Mouse (Mus musculus): Measurements from ENCODE around the gene Fbxo22. TPM values are rescaled to one million over a fixed set of nuclear protein-coding genes. Genes with fewer than 3 reads are reported as not detected.

The Fbxo22 gene
- polyA plus RNA-seq (2015; fragmentation: Nextera tagmentation; extraction: Ambion mirVana): 29.8 and 30.0 TPM in 2 replicates

GRCm38 (mm10) chr9:55208790-55209481 is at the start of gene Fbxo22:
Gene Fbxo22 (plus strand): TSS chr9:55208925.
- DNase-seq (ENCODE audit: low spot score): peak; percentile 93
- WGBS: under 1% methylated on average over 59 of the region's 65 CpGs

DNA sequence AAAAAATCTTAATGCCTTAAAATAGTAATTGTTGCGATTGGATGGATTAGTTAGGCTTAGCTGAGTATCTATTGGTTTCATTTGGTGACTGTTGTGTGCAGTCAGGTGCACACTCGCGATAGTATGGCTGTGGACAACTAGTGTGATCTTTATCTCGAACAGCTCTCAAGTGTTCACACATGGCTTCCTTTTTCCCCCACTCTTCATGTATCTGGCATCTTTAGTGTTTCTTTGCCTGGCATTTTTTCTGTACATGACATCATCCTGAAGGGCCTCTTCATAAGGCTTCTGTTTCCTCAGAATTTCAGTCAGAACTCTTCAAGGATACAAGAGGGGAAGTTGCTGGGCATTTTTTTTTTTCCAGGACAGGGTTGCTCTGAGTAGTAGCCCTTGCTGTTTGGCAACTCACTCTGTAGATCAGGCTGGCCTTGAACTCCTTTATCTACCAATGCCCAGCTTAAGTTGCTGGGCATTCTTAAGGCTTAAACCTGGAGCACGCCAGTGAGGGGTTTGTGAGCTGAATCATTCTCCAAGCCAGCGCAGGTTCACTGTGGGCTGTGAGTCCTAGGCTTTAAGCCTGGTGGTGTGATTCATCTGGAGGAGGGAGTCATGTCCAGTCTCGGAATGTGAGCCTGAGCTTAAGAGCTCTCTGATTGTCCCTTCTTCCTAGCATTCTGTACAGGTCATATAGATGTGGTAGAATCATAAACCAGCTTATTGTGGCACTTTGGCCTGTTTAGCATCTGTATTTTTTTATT is 37.9 kb upstream of the Fbxo22 start:
- no peak overlapping the region for H3K4me3 ChIP-seq (ENCODE audit: low read depth, low read length)
- DNase-seq (ENCODE audit: low spot score): no peak
- TF ChIP-seq CTCF (IDR thresholded peaks at IDR 0.05; ENCODE audit: low read depth): no peak
- no peak for TF ChIP-seq EP300 (optimal IDR thresholded peaks at IDR 0.05)

More at GRCm38 (mm10) chr9:55208790-55209481, at the start of gene Fbxo22:
- Histone ChIP-seq H3K4me1 (replicated peaks; ENCODE audit: control insufficient read depth, insufficient read depth) (no peaks in the 10 kb centered on the region), H3K4me3 (ENCODE audit: low read depth, low read length) (peak within 1 kb of the TSS; percentile 83), H3K27me3 (ENCODE audit: control insufficient read depth, insufficient read depth, low read length) (no peaks in the 10 kb centered on the region), H3K9ac (ENCODE audit: low read length) (peak within 1 kb of the TSS; percentile 87), H3K4me2 (replicated peaks; ENCODE audit: low read depth) (peak within 1 kb of the TSS; percentile 82), H3K36me3 (ENCODE audit: control insufficient read depth, insufficient read depth, low read length) (no peaks in the 10 kb centered on the region; the same call in 1 of the 2 replicates), H3K27ac (replicated peaks) (peak within 1 kb of the TSS; percentile 90), H3K9me3 (ENCODE audit: control insufficient read depth, low read length) (no peaks in the 10 kb centered on the region)
- peak; percentile 99 for ATAC-seq (ENCODE audit: low FRiP score, low TSS enrichment)
- TF ChIP-seq CTCF (IDR thresholded peaks at IDR 0.05; ENCODE audit: low read depth) (peak; percentile 50), EP300 (optimal IDR thresholded peaks at IDR 0.05) (no peak)

DNA sequence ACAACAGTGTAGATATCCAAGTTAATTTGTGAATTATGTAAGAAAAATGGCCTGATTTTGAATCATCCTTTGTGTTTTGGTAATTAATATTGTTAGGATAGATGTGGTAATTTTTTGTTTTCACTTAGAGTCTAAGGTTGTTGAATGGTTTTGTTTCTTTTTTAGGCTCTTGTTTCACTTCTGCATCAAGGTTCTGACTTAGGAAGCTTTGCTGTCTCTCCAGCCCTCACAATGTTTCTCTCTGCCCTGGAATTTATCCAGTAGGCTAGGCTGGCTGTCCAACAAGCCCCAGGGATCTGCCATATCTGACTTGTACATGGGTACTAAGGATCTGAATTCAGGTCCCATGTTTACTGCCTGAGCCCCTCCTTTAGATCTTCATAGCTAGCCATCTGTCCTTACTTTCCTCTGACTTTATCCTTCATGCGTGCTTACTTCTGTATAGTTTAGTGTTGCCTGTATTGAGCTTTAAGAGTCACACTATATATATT is 36.5 kb upstream of the Fbxo22 start:
- Histone ChIP-seq H3K27ac (replicated peaks) (no peak overlapping the region), H3K9ac (ENCODE audit: low read length) (no peak overlapping the region), H3K4me3 (ENCODE audit: low read depth, low read length) (no peak overlapping the region), H3K4me2 (replicated peaks; ENCODE audit: low read depth) (no peak overlapping the region), H3K9me3 (ENCODE audit: control insufficient read depth, low read length) (no peaks in the 10 kb centered on the region), H3K27me3 (ENCODE audit: control insufficient read depth, insufficient read depth, low read length) (no peaks in the 10 kb centered on the region), H3K36me3 (ENCODE audit: control insufficient read depth, insufficient read depth, low read length) (no peaks in the 10 kb centered on the region), H3K4me1 (replicated peaks; ENCODE audit: control insufficient read depth, insufficient read depth) (no peaks in the 10 kb centered on the region)
- TF ChIP-seq EP300 (optimal IDR thresholded peaks at IDR 0.05) (no peak), CTCF (IDR thresholded peaks at IDR 0.05; ENCODE audit: low read depth) (no peak)
- no peak for ATAC-seq (ENCODE audit: low FRiP score, low TSS enrichment)
- DNase-seq (ENCODE audit: low spot score): no peak
- 83% methylated on average over 1 of the region's 1 CpGs for WGBS

More for the DNA sequence above, 37.9 kb upstream of the Fbxo22 start:
- WGBS: 77% methylated on average over 7 of the region's 7 CpGs
- no peak overlapping the region for H3K9ac ChIP-seq (ENCODE audit: low read length)
- no peak for ATAC-seq (ENCODE audit: low FRiP score, low TSS enrichment)
- H3K36me3 ChIP-seq (ENCODE audit: control insufficient read depth, insufficient read depth, low read length): no peaks in the 10 kb centered on the region
- H3K4me1 ChIP-seq (replicated peaks; ENCODE audit: control insufficient read depth, insufficient read depth): no peaks in the 10 kb centered on the region
- H3K27me3 ChIP-seq (ENCODE audit: control insufficient read depth, insufficient read depth, low read length): no peaks in the 10 kb centered on the region
- H3K27ac ChIP-seq (replicated peaks): no peak overlapping the region
- no peak overlapping the region for H3K4me2 ChIP-seq (replicated peaks; ENCODE audit: low read depth)
- no peaks in the 10 kb centered on the region for H3K9me3 ChIP-seq (ENCODE audit: control insufficient read depth, low read length)

DNA sequence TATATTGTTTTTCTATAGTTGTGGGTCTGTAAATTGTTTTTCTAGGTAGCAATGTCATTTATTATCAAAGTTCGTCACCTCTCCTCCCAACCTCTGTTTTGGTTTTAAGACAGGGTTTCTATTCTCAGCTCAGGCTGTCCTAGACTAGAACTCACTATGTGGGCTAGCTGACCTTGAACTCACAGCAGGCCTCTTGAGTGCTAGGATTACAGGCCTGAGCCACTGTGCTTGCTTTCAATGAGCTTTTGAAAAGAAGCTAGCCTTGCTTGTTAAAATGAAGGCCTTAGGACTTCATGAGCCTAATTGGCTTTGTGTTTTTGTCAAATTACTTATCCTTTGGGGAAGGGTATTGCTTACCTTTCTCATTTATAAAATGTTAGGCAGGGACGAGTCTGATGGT is 34.5 kb upstream of the Fbxo22 start:
- DNase-seq (ENCODE audit: low spot score): no peak
- Histone ChIP-seq H3K9ac (ENCODE audit: low read length) (no peak overlapping the region), H3K4me1 (replicated peaks; ENCODE audit: control insufficient read depth, insufficient read depth) (no peaks in the 10 kb centered on the region), H3K9me3 (ENCODE audit: control insufficient read depth, low read length) (no peaks in the 10 kb centered on the region), H3K4me3 (ENCODE audit: low read depth, low read length) (no peak overlapping the region), H3K4me2 (replicated peaks; ENCODE audit: low read depth) (no peak overlapping the region), H3K27ac (replicated peaks) (no peak overlapping the region), H3K27me3 (ENCODE audit: control insufficient read depth, insufficient read depth, low read length) (no peaks in the 10 kb centered on the region), H3K36me3 (ENCODE audit: control insufficient read depth, insufficient read depth, low read length) (no peaks in the 10 kb centered on the region)
- ATAC-seq (ENCODE audit: low FRiP score, low TSS enrichment): no peak
- 95% methylated on average over 2 of the region's 2 CpGs for WGBS
- TF ChIP-seq CTCF (IDR thresholded peaks at IDR 0.05; ENCODE audit: low read depth): no peak

DNA sequence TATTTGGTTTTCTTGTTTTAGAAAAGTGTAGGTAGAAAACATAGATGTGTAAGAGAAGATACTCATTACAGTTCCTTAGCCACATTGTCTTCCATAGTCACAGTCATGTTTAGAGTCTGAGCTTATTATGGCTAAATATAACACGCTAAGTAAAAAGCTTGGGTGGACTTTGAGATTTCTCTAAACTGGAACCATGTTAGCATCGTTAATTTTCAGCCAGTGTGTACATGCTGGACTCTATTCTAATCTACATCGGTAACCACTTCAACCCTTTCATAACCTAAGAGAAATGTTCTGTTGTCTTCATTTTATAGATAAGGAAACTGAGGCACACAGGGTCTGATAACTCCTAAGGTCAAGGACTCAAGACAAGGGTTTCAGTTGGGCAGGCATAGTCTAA is 12.8 kb upstream of the Fbxo22 start:
- H3K4me2 ChIP-seq (replicated peaks; ENCODE audit: low read depth): no peak overlapping the region
- WGBS: 85% methylated on average over 3 of the region's 3 CpGs

More for the DNA sequence above, 12.8 kb upstream of the Fbxo22 start:
- no peak overlapping the region for H3K27ac ChIP-seq (replicated peaks)
- DNase-seq (ENCODE audit: low spot score): no peak
- TF ChIP-seq CTCF (IDR thresholded peaks at IDR 0.05; ENCODE audit: low read depth) (no peak), EP300 (optimal IDR thresholded peaks at IDR 0.05) (no peak)
- H3K9ac ChIP-seq (ENCODE audit: low read length): no peak overlapping the region
- no peaks in the 10 kb centered on the region for H3K27me3 ChIP-seq (ENCODE audit: control insufficient read depth, insufficient read depth, low read length)
- no peak overlapping the region for H3K4me3 ChIP-seq (ENCODE audit: low read depth, low read length)
- no peaks in the 10 kb centered on the region for H3K9me3 ChIP-seq (ENCODE audit: control insufficient read depth, low read length)
- ATAC-seq (ENCODE audit: low FRiP score, low TSS enrichment): no peak
- 0 out of 2 replicates have a peak, but pooled peaks cover 3% of the 10 kb centered on the region for H3K36me3 ChIP-seq (ENCODE audit: control insufficient read depth, insufficient read depth, low read length)
- H3K4me1 ChIP-seq (replicated peaks; ENCODE audit: control insufficient read depth, insufficient read depth): no peaks in the 10 kb centered on the region
